Mouse (Mus musculus): ENCODE measurements around the gene Macrod1. TPM values are rescaled to one million over a fixed set of nuclear protein-coding genes. Genes with fewer than 3 reads are reported as not detected.
A peak's percentile ranks its signal among the peaks of the same experiment; 100 is the strongest.

Gene Macrod1
- total RNA-seq, 2 experiments from 2014 or later, result 0.66 to 0.69 TPM

DNA sequence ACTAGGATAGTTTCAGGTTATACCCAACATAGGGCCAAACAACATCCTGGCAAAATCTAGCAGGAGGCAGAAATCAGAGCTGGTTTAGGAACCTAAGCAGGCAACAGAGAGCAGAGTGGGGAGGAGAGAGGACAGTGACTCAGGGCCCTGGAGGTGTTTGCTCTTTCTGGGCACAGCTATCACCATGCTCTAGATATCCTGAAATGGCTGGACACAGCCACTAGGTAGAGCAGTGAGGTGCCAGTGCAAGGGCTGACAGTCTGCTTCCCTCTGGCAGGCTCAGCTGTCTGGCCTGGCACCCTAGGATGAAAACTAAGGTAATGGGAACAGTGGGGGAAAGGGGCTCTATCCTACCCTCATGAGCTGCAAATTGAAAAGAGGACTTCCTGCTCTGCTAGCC, 166.9 kb downstream of the Macrod1 start:
- no peak for ATAC-seq (ENCODE audit: poor library complexity, severe bottlenecking)

DNA sequence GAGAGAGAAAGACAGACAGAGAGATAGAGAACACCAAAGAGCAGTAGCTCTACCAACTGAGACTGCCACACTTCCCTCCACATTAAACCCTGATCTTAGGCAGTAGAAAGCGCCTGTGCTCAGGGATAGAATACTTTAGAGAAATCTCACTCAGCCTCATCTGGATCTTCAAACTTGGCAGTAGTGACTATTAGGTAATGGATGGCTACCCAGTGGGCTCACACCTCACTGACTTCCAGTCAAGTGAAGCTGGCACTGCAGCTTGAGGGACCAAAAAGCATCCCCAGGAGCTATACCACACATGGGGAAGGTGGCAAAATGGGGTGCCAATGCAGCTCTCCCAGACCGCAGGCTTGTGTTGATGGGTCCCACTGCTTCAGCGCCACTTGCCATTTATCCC, 167.6 kb downstream of the Macrod1 start:
- ATAC-seq (ENCODE audit: poor library complexity, severe bottlenecking), result no peak

DNA sequence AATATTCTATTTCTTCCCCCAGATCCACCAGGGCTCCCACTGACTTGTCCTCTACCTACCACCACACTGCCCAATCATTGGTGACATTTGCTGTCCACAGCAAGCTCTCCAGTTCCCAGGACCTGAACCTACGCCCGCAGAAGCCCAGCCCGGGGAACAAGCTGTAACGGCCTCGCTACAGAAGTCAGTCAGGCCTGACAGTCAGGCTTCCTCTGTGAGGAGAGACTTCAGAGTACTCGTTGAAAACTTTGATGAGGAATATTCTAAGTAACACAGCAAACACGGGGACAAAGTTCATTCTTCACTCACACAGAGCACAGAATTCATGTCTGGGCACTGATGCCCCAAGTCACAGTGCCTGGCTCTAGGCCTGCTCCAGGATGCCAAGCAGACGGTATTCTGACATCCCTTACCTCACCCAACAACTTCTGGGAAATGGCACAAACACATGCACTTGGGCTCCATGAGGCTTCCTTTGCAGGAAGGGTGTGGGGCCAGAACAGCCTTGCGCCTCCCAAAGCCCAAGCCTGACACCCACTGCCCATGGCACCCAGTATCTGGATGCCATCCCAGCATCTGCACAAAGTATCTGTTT, 168.6 kb downstream of the Macrod1 start:
- no peak for ATAC-seq (ENCODE audit: poor library complexity, severe bottlenecking)

DNA sequence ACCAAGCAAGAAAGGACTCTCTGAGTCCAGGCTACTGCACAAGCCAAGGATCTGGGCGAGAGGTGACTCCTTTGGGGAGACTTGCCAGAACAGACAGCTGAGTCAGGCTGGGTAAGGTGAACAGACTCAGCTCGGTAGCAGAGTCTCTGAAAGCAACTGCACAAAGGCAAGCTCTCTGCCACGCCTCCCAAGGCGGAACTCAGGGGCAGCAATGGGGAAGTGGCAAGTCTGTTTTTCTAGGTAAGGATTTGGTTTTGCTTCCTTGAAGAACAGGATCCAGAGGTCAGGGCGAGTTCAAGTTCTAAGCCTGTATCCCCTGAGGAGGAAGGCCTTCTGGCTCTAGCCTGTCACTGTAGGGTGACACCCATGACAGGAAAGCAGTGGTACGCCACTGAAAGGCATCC, 169.9 kb downstream of the Macrod1 start:
- ATAC-seq (ENCODE audit: poor library complexity, severe bottlenecking), result peak; percentile 98

DNA sequence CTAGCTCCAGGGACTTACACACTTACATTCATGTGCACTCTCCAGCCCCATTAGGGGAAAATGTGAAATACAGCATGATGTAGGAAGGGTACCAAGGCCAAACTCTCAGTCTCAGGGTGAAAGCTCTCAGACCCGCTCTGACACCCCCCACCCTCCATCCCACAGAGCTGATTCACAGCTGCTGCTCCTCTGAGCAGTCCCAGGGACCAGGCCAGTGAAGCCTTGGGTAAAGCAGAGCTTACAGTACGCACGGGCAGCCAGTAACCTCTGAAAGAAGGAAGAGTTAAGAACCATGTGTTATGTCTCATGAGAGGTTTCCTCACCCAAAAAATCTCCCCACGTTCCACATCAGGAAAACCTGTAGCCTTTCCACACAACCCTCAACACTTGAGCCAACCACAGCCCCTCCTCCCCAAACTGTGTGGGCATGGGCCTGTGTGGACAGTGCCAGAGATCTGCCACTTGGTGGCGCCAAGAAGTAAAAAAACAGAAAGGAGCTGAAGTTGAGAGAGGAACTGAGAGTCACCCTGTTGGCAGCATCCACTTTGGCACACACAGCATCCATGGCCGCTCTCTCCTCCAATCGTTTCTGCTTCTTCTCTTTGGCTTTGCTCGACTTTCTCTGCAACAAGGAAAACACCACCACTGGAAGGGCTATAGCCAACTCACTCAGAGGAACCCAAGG, 178.1 kb downstream of the Macrod1 start:
- ATAC-seq (ENCODE audit: poor library complexity, severe bottlenecking), result peak; percentile 100

DNA sequence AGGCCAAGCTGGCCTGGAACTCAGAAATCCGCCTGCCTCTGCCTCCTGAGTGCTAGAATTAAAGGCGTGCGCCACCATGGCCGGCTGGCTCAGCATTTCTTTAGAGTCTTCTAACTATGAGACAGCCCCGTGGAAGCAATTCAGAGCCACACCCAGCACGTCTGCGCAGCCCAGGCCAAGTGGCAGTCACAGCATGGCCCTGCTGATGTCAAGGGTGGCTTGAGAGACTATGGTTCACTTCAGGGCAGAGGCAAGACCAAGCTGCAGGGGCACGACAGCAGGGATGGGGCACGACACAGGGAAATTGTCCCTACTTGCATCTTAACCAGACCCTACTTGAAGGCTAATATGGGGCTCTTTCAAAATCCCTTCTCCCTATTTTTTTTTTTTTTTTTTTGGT, 178.9 kb downstream of the Macrod1 start:
- ATAC-seq (ENCODE audit: poor library complexity, severe bottlenecking), result no peak

DNA sequence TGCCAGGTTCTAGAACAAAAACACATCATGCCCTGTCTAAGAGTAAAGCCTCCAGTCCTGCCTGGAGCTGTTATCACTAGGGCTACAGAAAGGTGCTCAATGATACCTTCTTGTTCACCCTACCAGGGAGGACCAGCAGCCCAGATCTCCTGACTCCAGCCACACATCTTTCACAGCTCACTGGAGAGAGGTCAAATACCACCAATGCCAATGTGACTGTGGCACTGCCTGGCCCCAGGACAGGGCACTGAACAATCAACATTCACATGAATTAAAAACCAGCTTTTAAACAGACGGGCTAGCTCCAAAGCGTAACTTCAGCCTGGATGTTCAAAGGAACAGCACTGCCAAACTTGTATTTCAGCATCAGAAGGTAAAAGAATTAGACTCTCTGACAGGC, 179.4 kb downstream of the Macrod1 start:
- no peak for ATAC-seq (ENCODE audit: poor library complexity, severe bottlenecking)

DNA sequence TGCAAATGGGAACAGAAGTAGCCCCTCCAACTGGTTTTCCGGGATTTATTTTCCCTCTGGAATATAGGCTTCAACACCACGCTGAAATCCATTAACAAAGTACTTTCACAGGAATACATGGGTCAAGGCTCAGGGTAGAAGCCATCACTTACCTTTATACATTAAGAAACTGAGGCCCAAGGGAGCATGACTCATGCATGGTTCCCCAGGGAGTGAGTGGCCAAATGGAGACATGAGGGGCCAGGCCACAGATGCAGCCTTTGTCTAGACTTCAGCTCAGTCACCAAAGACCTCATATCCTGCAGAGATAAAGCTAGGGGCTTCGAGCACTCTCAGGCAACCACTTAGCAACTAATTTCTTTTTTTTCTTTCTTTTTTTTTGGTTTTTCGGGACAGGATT, 180.1 kb downstream of the Macrod1 start:
- no peak for ATAC-seq (ENCODE audit: poor library complexity, severe bottlenecking)

DNA sequence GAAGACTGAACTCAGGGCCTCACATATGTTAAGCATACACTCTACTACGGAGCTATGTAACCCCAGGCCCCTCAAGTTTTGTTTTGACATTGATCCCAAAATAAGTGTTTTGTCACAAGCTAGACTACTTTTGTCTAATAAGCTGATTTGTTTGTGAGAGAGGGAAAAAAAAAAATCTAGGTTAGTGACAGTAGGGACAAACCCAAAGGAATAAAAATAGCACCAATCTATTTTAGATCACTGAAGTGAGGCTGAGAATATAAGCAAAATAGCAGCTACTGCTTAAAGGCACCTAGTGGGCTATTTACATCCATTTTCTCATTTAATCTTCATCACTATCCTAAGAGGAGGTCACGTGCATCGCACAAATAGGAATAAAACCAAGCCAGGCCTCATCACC, 183.0 kb downstream of the Macrod1 start:
- ATAC-seq (ENCODE audit: poor library complexity, severe bottlenecking), result no peak

DNA sequence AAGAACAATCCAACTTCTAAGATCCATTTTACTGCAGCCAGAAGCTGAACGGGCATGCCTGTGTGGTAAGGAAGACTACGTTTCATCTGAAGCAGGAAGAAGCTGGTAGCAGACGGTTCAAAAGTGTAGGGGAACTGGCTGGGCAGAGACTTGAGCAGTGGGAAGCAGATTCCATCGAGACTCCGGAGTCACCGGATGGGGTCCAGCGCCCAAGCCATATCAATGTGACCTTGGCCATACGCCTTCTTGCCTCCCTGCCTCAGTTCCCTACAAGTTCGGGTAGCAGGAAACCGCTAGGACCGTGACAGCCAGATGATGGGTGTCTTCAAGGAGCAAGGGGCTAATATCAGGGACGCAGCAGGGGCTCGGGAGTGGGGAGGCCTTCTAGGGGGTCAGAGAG, 183.7 kb downstream of the Macrod1 start:
- no peak for ATAC-seq (ENCODE audit: poor library complexity, severe bottlenecking)

DNA sequence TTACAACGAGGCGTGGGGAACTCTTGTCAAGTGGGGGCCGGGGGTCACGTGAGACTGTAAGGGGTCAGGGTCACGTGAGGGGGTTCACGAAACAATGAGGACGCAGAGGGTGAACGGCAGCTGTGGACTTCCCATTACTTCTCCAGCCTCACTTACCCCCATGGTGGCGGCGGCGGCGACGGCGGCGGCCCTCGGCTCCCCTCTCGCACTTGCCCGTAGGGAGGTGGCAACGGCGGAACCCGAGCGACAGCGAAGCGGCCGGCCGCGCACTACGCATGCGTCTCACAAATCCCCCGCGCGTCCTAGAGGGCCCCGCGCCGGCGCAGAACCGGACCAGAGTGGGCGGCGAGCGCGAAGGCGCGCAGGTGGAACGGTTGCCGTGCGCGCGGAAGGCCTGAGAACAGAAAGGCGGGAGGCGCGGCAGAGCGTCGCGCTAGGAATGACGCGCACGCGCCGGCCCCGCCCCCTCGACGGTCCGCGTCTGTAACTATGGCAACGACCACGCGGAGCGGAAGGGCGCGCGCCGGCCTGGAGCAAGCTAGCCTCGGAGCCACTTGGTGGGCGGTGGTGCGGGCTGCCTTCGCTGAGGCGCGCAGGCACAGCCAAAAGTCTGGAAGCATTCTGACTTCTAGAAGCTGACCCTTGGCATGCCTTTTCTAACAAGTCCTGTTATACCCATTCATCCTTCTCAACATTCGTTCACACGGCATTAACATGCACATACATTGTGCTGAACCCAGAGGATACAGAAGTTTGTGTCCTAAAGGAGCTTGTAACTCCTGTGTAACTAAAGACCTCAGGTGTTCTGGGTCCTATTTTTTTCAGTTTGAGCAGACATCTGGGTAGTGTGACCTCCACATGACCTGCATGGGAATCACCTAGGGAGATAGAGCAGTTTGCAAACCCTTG, 184.4 kb downstream of the Macrod1 start, which contains the start of gene Naa40:
TSS of gene Naa40 (minus strand) at position 402 of the 909 bp plus-strand sequence.
- ATAC-seq (ENCODE audit: poor library complexity, severe bottlenecking), result peak; percentile 100

DNA sequence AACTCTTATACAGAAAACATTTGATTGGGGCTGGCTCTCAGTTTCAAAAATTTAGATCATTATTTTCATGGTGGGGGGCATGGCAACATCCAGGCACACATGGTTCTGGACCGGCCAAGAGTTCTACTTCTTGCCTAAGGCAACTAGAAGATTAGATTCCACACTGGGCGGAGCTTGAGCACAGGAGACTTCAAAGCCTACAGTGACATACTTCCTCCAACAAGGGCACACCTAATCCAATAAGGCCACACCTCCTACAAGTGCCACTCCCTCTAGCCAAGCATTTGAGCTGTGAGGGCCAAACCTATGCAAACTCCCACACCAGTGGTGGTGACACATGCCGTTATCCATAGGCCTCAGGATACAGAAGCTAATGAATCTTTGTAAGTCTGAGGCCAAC, 189.4 kb downstream of the Macrod1 start:
- no peak for ATAC-seq (ENCODE audit: poor library complexity, severe bottlenecking)

Other genes with a start within 250 kb of the Macrod1 start
- gene Rps6ka4, start 216.2 kb upstream of the Macrod1 start, total RNA-seq (2015), result 5.5 and 7.3 TPM in 2 replicates
- 17.2 and 21.4 TPM in 2 replicates for gene Rps6ka4, start 216.2 kb upstream of the Macrod1 start, total RNA-seq (2017)
- 12.0 and 13.3 TPM in 2 replicates for gene Ccdc88b, start 198.6 kb upstream of the Macrod1 start, total RNA-seq (2015)
- 45.9 and 78.0 TPM in 2 replicates for gene Ccdc88b, start 198.6 kb upstream of the Macrod1 start, total RNA-seq (2017)
- gene Trmt112, start 147.1 kb upstream of the Macrod1 start, total RNA-seq (2015), result 133 and 146 TPM in 2 replicates
- 176 and 188 TPM in 2 replicates for gene Trmt112, start 147.1 kb upstream of the Macrod1 start, total RNA-seq (2017)
- gene Prdx5, start 146.7 kb upstream of the Macrod1 start, total RNA-seq (2015), result 951 and 1,046 TPM in 2 replicates
- 1,745 and 2,032 TPM in 2 replicates for gene Prdx5, start 146.7 kb upstream of the Macrod1 start, total RNA-seq (2017)
- gene Esrra, start 135.0 kb upstream of the Macrod1 start, total RNA-seq (2015), result 11.9 and 12.4 TPM in 2 replicates
- 24.6 and 28.9 TPM in 2 replicates for gene Esrra, start 135.0 kb upstream of the Macrod1 start, total RNA-seq (2017)
- not detected in 2 replicates for gene Catsperz, start 131.4 kb upstream of the Macrod1 start, total RNA-seq (2015)
- not detected in 2 replicates for gene Catsperz, start 131.4 kb upstream of the Macrod1 start, total RNA-seq (2017)
- not detected in 2 replicates for gene Kcnk4, start 122.3 kb upstream of the Macrod1 start, total RNA-seq (2015)
- 0.11 TPM in 1 of 2 replicates, not detected in the other for gene Kcnk4, start 122.3 kb upstream of the Macrod1 start, total RNA-seq (2017)
- 16.4 and 20.3 TPM in 2 replicates for gene Bad, start 114.9 kb upstream of the Macrod1 start, total RNA-seq (2015)
- 45.2 and 67.1 TPM in 2 replicates for gene Bad, start 114.9 kb upstream of the Macrod1 start, total RNA-seq (2017)
- gene Gpr137, start 114.3 kb upstream of the Macrod1 start, total RNA-seq (2015), result 10.2 and 18.8 TPM in 2 replicates
- gene Gpr137, start 114.3 kb upstream of the Macrod1 start, total RNA-seq (2017), result 18.4 and 20.2 TPM in 2 replicates
- gene Ppp1r14b, start 81.8 kb upstream of the Macrod1 start, total RNA-seq (2015), result 54.3 and 63.8 TPM in 2 replicates
- gene Ppp1r14b, start 81.8 kb upstream of the Macrod1 start, total RNA-seq (2017), result 43.8 and 45.2 TPM in 2 replicates
- 10.4 and 11.8 TPM in 2 replicates for gene Plcb3, start 80.3 kb upstream of the Macrod1 start, total RNA-seq (2015)
- 13.4 and 14.1 TPM in 2 replicates for gene Plcb3, start 80.3 kb upstream of the Macrod1 start, total RNA-seq (2017)
- gene Fkbp2, start 76.3 kb upstream of the Macrod1 start, total RNA-seq (2015), result 127 and 145 TPM in 2 replicates
- gene Fkbp2, start 76.3 kb upstream of the Macrod1 start, total RNA-seq (2017), result 141 and 155 TPM in 2 replicates
- gene Vegfb, start 69.2 kb upstream of the Macrod1 start, total RNA-seq (2015), result 7.8 and 8.0 TPM in 2 replicates
- gene Vegfb, start 69.2 kb upstream of the Macrod1 start, total RNA-seq (2017), result 2.4 and 2.8 TPM in 2 replicates
- gene Dnajc4, start 64.2 kb upstream of the Macrod1 start, total RNA-seq (2015), result 19.5 and 23.0 TPM in 2 replicates
- 18.4 and 21.4 TPM in 2 replicates for gene Dnajc4, start 64.2 kb upstream of the Macrod1 start, total RNA-seq (2017)
- 16.6 and 29.0 TPM in 2 replicates for gene Nudt22, start 60.7 kb upstream of the Macrod1 start, total RNA-seq (2015)
- gene Nudt22, start 60.7 kb upstream of the Macrod1 start, total RNA-seq (2017), result 10.1 and 16.0 TPM in 2 replicates
- gene Trpt1, start 60.7 kb upstream of the Macrod1 start, total RNA-seq (2015), result 1.5 and 3.4 TPM in 2 replicates
- 2.7 and 3.4 TPM in 2 replicates for gene Trpt1, start 60.7 kb upstream of the Macrod1 start, total RNA-seq (2017)
- 76.4 and 89.1 TPM in 2 replicates for gene Fermt3, start 37.3 kb upstream of the Macrod1 start, total RNA-seq (2015)
- gene Fermt3, start 37.3 kb upstream of the Macrod1 start, total RNA-seq (2017), result 239 and 262 TPM in 2 replicates
- 90.4 and 95.8 TPM in 2 replicates for gene Stip1, start 16.8 kb upstream of the Macrod1 start, total RNA-seq (2015)
- gene Stip1, start 16.8 kb upstream of the Macrod1 start, total RNA-seq (2017), result 102 and 115 TPM in 2 replicates
- not detected in 2 replicates for gene Flrt1, start 48.9 kb downstream of the Macrod1 start, total RNA-seq (2015)
- gene Flrt1, start 48.9 kb downstream of the Macrod1 start, total RNA-seq (2017), result not detected in 2 replicates
- gene Otub1, start 149.5 kb downstream of the Macrod1 start, total RNA-seq (2015), result 33.6 and 40.7 TPM in 2 replicates
- 76.2 and 81.8 TPM in 2 replicates for gene Otub1, start 149.5 kb downstream of the Macrod1 start, total RNA-seq (2017)
- 493 and 496 TPM in 2 replicates for gene Cox8a, start 160.8 kb downstream of the Macrod1 start, total RNA-seq (2015)
- gene Cox8a, start 160.8 kb downstream of the Macrod1 start, total RNA-seq (2017), result 661 and 699 TPM in 2 replicates
- gene Naa40, start 184.4 kb downstream of the Macrod1 start, total RNA-seq (2015), result 31.2 and 31.9 TPM in 2 replicates
- gene Naa40, start 184.4 kb downstream of the Macrod1 start, total RNA-seq (2017), result 31.9 and 33.2 TPM in 2 replicates
- 0.45 TPM in 1 of 2 replicates, not detected in the other for gene Rcor2, start 210.5 kb downstream of the Macrod1 start, total RNA-seq (2015)
- gene Rcor2, start 210.5 kb downstream of the Macrod1 start, total RNA-seq (2017), result 0.08 and 1.9 TPM in 2 replicates

Measured in megakaryocyte, adult 5-6 weeks (primary cell).